Mouse (Mus musculus): ENCODE results near the gene C1qtnf1. TPM values are rescaled to one million over a fixed set of nuclear protein-coding genes. Genes with fewer than 3 reads are reported as not detected.

Gene C1qtnf1
- total RNA-seq, 2 experiments from 2014 or later, result 6.8 to 9.8 TPM

DNA sequence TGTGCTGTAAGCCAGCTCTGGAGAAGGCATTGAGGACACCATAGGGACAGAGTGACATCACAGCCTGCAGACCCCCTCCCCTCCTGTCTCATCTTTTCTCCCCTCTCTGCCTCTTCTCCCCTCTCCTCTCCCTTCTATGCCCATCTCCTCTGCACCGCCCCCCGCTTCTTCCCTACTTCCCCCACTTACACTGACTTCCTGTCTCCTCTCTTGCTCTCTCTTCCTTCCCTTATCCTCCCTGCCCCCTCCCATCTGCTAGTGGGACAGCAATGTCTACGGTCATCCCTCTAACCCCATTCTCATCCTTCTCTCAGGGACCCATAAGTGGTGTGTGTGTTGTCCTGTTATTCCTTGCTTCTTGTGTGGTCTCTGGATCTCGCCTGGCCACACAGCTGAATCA, 31.5 kb downstream of the C1qtnf1 start:
- intact Hi-C loops (cut with DNase I), result loop anchor here (10.0 kb wide), 1 partner anchor 525 kb away; the partner anchor contains the start of gene Enpp7
- no peak for DNase-seq (ENCODE audit: low spot score in 2 of 2)

GRCm38 (mm10) chr11:118460280-118460679, 32.3 kb downstream of the C1qtnf1 start:
- intact Hi-C loops (cut with DNase I), result no loop called here
- DNase-seq (ENCODE audit: low spot score in 2 of 2), result no peak

GRCm38 (mm10) chr11:118467441-118468035, 39.5 kb downstream of the C1qtnf1 start:
- no peak for DNase-seq (ENCODE audit: low spot score in 2 of 2)
- intact Hi-C loops (cut with DNase I), result no loop called here

GRCm38 (mm10) chr11:118469509-118470160, 41.6 kb downstream of the C1qtnf1 start:
- intact Hi-C loops (cut with DNase I), result no loop called here

GRCm38 (mm10) chr11:118470234-118470966, 42.4 kb downstream of the C1qtnf1 start:
- intact Hi-C loops (cut with DNase I), result no loop called here
- DNase-seq (ENCODE audit: low spot score in 2 of 2), result no peak

More at GRCm38 (mm10) chr11:118469509-118470160, 41.6 kb downstream of the C1qtnf1 start:
- DNase-seq (ENCODE audit: low spot score in 2 of 2), result no peak

DNA sequence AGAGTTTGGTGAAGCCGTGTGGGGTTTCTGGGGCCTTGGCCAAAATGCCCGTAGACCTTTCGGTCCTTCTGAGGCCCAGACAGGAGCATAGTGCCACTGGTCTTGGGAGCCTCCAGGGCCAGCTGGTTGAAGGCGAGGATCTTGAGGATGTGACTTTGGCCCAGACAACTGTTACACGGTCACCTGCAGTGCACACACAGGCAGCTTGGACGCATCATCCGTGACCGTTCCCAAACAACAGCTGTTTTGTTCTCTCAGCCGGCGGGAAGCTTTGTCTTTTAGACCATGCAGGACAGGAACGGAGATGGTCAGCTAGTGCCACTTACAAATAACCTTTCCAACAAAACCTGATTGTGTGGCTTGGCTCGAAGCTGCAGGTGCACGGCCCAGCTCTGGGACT, 43.7 kb downstream of the C1qtnf1 start:
- no peak for DNase-seq (ENCODE audit: low spot score in 2 of 2)
- intact Hi-C loops (cut with DNase I), result no loop called here

DNA sequence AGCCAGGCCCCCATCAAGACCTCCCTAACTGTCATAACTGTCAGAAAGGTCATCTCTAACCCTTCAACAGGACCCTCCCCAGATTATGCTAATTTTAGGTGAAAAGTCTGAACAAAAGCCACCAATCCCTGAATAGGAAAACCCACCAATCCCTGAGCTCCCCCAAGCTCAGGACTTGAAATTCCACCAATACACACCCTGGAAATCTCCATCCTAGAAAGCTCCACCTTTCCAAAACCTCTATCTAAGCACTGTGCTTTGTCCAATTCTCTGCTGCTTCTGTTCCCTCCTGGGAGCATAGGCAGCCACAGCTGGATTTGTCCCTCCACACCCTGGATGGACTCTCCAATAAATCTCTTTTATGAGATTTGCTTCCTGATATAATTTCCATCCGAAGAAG, 45.2 kb downstream of the C1qtnf1 start:
- intact Hi-C loops (cut with DNase I), result no loop called here
- no peak for DNase-seq (ENCODE audit: low spot score in 2 of 2)

GRCm38 (mm10) chr11:118473842-118474500, 46.0 kb downstream of the C1qtnf1 start:
- no peak for DNase-seq (ENCODE audit: low spot score in 2 of 2)
- intact Hi-C loops (cut with DNase I), result no loop called here

GRCm38 (mm10) chr11:118475496-118476083, 47.6 kb downstream of the C1qtnf1 start:
- intact Hi-C loops (cut with DNase I), result no loop called here
- DNase-seq (ENCODE audit: low spot score in 2 of 2), result no peak

DNA sequence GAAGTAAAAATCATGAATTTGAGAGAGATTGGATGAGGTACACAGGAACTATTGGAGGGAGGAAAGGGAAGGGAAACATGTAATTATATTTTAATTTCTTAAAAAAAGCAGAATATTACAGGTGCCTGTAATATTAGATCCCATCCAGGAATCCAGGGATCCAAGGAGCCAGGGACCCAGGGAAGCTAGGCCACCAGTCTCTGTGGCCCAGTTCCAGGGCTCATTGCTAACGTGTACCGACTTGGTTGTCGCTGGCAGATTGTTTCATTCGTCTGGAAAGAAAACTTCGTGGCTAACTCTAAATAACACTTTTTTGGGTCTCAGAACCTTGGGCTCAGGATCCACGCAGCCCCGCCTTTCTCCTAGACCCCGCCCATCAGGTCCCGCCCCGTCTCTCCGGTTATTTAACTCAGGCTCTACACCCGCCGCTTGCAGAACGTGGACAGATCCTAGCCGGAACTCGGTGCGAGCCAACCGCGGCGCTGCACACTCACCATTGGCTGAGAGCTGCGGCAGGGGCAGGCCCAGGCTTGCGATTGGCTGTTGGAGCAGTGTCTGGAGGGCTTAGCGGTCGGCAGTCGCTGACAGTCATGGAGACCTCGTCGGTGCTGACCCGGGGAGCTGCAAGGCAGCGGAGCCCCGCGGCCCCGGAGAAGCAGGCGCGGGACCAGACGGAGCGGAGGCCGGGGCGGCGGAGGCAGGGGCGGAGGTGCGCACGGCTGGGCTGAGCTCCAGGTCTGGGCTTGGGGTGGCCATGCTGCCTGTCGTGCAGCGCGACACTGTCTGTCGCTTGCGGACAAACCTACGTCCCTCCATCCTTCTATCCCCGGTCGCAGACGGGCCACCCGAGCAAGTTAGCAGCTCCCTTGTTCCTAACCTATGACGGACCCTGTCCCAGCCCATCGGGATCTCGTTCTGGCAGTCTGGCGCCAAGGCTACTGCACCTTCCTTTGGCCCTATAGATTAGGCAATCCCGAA, 48.7 kb downstream of the C1qtnf1 start, which contains the start of gene Engase:
Engase (plus strand) TSS at position 434 of the 978 bp plus-strand sequence.
- peak; percentile 98 for DNase-seq (ENCODE audit: low spot score in 2 of 2)
- intact Hi-C loops (cut with DNase I), result no loop called here

DNA sequence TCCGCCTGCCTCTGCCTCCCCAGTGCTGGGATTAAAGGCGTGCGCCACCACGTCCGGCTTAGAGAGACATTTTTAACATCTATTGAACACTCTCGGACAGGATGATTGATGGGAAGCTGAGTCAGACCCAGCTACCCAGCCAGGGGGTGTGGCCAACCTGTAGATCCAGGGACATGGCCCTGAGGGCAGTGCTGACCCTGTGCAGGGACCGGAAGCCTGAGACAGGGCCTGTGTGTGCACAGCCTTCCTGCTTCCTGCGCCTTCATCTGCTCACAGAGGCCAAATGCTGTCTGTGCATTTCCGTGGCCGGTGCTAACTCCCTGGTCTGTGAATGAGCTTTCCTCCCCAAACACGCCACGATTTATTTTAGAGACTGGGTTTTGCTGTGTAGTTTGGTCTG, 51.8 kb downstream of the C1qtnf1 start:
- no peak for DNase-seq (ENCODE audit: low spot score in 2 of 2)
- intact Hi-C loops (cut with DNase I), result no loop called here

- intact Hi-C loops (cut with DNase I), result no loop called here
- DNase-seq (ENCODE audit: low spot score in 2 of 2), result no peak
Observed at GRCm38 (mm10) chr11:118481231-118481630, 53.2 kb downstream of the C1qtnf1 start.

GRCm38 (mm10) chr11:118481751-118482150, 53.7 kb downstream of the C1qtnf1 start:
- intact Hi-C loops (cut with DNase I), result no loop called here
- no peak for DNase-seq (ENCODE audit: low spot score in 2 of 2)

DNA sequence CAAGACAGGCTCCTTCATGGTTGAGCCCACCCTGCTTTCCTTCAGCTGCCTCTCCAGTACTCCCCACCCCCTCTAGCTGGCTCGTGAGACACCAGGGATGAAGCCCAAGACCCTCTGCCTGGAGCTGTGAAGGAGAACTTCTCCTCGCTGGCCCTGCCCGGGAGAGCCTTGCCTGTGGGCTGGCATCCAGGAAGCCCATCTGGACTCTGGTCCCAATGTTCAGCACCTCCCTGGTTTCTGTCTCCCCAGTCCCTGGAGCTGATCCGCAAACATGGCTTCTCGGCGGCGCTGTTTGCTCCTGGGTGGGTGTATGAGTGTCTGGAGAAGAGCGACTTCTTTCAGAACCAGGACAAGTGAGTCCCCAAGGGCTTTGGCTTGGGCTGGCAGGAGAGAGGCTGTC, 56.2 kb downstream of the C1qtnf1 start:
- no peak for DNase-seq (ENCODE audit: low spot score in 2 of 2)

DNA sequence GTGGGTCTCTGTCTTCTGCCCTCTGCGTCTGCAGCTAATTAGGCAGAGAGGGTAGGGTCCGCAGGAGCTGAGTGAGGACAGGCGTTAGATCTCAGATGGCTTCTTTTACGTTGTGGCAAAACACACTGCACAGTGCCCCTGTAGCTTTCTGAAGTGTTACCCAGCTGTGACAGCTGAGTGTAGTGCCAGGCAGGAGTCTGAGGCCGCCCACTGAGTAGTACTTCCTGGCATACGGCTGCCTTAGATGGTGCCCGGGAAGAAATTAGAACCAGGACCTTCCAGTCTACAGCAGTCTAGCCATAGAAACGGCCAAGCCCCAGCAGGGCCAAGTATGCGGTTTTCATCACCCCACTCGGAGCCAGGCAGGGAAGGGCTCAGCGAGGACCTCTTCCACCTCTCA, 57.3 kb downstream of the C1qtnf1 start:
- no peak for DNase-seq (ENCODE audit: low spot score in 2 of 2)
- intact Hi-C loops (cut with DNase I), result no loop called here

More for the DNA sequence above, 56.2 kb downstream of the C1qtnf1 start:
- intact Hi-C loops (cut with DNase I), result no loop called here

DNA sequence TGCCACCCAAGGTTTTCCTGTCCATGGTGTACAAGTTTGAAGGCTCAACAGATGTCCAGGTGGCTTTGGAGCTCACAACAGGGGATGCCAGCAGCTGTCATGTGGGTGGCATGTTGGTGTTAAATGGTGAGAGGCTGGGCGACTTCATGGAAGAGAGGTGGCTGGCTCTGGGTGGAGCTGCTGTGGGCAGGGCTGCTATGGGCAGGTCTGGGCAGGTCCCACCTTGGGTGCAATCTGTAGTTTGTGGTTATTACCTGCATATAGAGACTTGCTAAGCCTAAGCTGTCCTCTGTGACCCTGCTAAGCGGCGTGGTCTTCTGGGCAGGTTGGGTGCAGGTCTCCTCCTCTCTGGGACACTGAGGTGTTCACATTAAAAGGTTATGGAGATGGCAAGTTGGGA, 57.8 kb downstream of the C1qtnf1 start:
- no peak for DNase-seq (ENCODE audit: low spot score in 2 of 2)
- intact Hi-C loops (cut with DNase I), result no loop called here

GRCm38 (mm10) chr11:118486281-118486680, 58.3 kb downstream of the C1qtnf1 start:
- no peak for DNase-seq (ENCODE audit: low spot score in 2 of 2)
- intact Hi-C loops (cut with DNase I), result no loop called here
